Mouse (Mus musculus) megakaryocyte, embryonic 14.5 days (primary cell): ENCODE results near the gene Tenm4.

Source experiments
- FLI1 ChIP-seq: IDR thresholded peaks from 2 replicates; pipeline ENCODE4 v1.6.1; 2012; ENCODE audit warnings: low read length, inconsistent platforms, mixed read lengths
- GATA1 ChIP-seq: IDR thresholded peaks from 3 replicates; pipeline ENCODE4 v1.6.1; 2012; ENCODE audit warnings: mixed read lengths, low read length, inconsistent platforms, borderline replicate concordance

- no peak for TF ChIP-seq GATA1
- no peak for TF ChIP-seq FLI1
These were observed 203.1 kb downstream of the Tenm4 start for GRCm38 (mm10) chr7:96374004-96374663.
